Mouse (Mus musculus) forebrain, embryonic 16.5 days (tissue): ENCODE measurements around the gene Kbtbd2. TPM values are rescaled to one million over a fixed set of nuclear protein-coding genes. Genes with fewer than 3 reads are reported as not detected.

Experiments
- ATAC-seq: fragments of 200-750 bp; cut with Nextera tagmentation; 2 replicates; pipeline ENCODE4 v1.8.0; 2017; ENCODE audit warnings: mild to moderate bottlenecking, moderate library complexity
- H3K27ac ChIP-seq: fragments of 300-500 bp; sonication (generic); 2 replicates; pipeline ENCODE4 v1.5.1; 2014; ENCODE audit warnings: low read length, control low read depth
- H3K27me3 ChIP-seq: fragments of 300-500 bp; sonication (generic); replicated peaks from 2 replicates; pipeline ENCODE4 v1.6.1; 2014; ENCODE audit warnings: low read length; ENCODE audit not compliant: control insufficient read depth, insufficient read depth
- H3K36me3 ChIP-seq: fragments of 300-500 bp; sonication (generic); 2 replicates; pipeline ENCODE4 v1.6.1; 2014; ENCODE audit not compliant: control insufficient read depth, insufficient read depth
- H3K4me1 ChIP-seq: fragments of 300-500 bp; sonication (generic); replicated peaks from 2 replicates; pipeline ENCODE4 v1.6.1; 2014; ENCODE audit warnings: low read length; ENCODE audit not compliant: control insufficient read depth, insufficient read depth
- H3K4me2 ChIP-seq: fragments of 300-500 bp; sonication (generic); 2 replicates; pipeline ENCODE4 v1.6.1; 2014; ENCODE audit warnings: mild to moderate bottlenecking, low read length, control low read depth
- H3K4me3 ChIP-seq: fragments of 300-500 bp; sonication (generic); replicated peaks from 2 replicates; pipeline ENCODE4 v1.5.1; 2014; ENCODE audit warnings: mild to moderate bottlenecking, low read length, control low read depth
- H3K9ac ChIP-seq: fragments of 300-500 bp; sonication (generic); replicated peaks from 2 replicates; pipeline ENCODE4 v1.6.1; 2014; ENCODE audit warnings: low read depth, low read length, control low read depth
- H3K9me3 ChIP-seq: fragments of 300-500 bp; sonication (generic); 2 replicates; pipeline ENCODE4 v1.6.1; 2016; ENCODE audit warnings: low read length; ENCODE audit not compliant: control insufficient read depth
- WGBS: fragments of 180-500 bp; shearing (Covaris S2); extraction: QIAGEN DNeasy Blood & Tissue Kit; methylation state at CpG from one replicate; pipeline ENCODE4 v1.1.7; 2014; 5-methylcytosine and 5-hydroxymethylcytosine counted together
- polyA plus RNA-seq: library from polyadenylated mRNA; unstranded; fragments of >200 nt; fragmentation: Nextera tagmentation; extraction: Ambion mirVana; gene quantifications from 2 replicates; pipeline ENCODE4 v1.2.1, GENCODE M21; 2015

Gene Kbtbd2
- polyA plus RNA-seq, 1 experiment from 2014 or later: 36.5 TPM

- Histone ChIP-seq H3K36me3 (no peaks in the 10 kb centered on the region), H3K27me3 (no peaks in the 10 kb centered on the region), H3K9me3 (no peaks in the 10 kb centered on the region), H3K27ac (peak overlapping the region; percentile 99), H3K4me2 (peak overlapping the region; percentile 94), H3K9ac (peak overlapping the region; percentile 93), H3K4me1 (peaks cover 26% of the 10 kb centered on the region), H3K4me3 (peak overlapping the region; percentile 57)
- ATAC-seq: peak; percentile 7
- under 1% methylated on average over 16 of the region's 16 CpGs for WGBS
These were observed 908 bp downstream of the Kbtbd2 start for GRCm38 (mm10) chr6:56796668-56797141.

GRCm38 (mm10) chr6:56796232-56796631, 1.4 kb downstream of the Kbtbd2 start:
- 4% methylated on average over 8 of the region's 8 CpGs for WGBS
- Histone ChIP-seq H3K9me3 (no peaks in the 10 kb centered on the region), H3K9ac (peak overlapping the region; percentile 93), H3K4me1 (peaks cover 26% of the 10 kb centered on the region), H3K27me3 (no peaks in the 10 kb centered on the region), H3K4me2 (peak overlapping the region; percentile 94), H3K4me3 (peak overlapping the region; percentile 57), H3K27ac (no peak overlapping the region; the same call in 1 of the 2 replicates), H3K36me3 (no peaks in the 10 kb centered on the region)
- no peak for ATAC-seq

- Histone ChIP-seq H3K27me3 (no peaks in the 10 kb centered on the region), H3K27ac (no peak overlapping the region), H3K4me3 (no peak overlapping the region), H3K4me2 (peak overlapping the region; percentile 94), H3K4me1 (peaks cover 26% of the 10 kb centered on the region), H3K36me3 (no peaks in the 10 kb centered on the region), H3K9ac (no peak overlapping the region), H3K9me3 (no peaks in the 10 kb centered on the region)
- ATAC-seq: no peak
- WGBS: 83% methylated on average over 5 of the region's 5 CpGs
These were observed 2.8 kb downstream of the Kbtbd2 start for GRCm38 (mm10) chr6:56794834-56795233.

- Histone ChIP-seq H3K4me1 (peaks cover 8% of the 10 kb centered on the region; the same call in 1 of the 2 replicates), H3K9me3 (no peaks in the 10 kb centered on the region), H3K4me2 (no peak overlapping the region), H3K9ac (no peak overlapping the region), H3K27me3 (no peaks in the 10 kb centered on the region), H3K27ac (no peak overlapping the region), H3K36me3 (peaks cover 5% of the 10 kb centered on the region), H3K4me3 (no peak overlapping the region)
- no peak for ATAC-seq
- 91% methylated on average over 3 of the region's 3 CpGs for WGBS
These were observed 8.3 kb downstream of the Kbtbd2 start for GRCm38 (mm10) chr6:56789336-56789735.

- H3K4me2 ChIP-seq: no peak overlapping the region
- no peaks in the 10 kb centered on the region for H3K27me3 ChIP-seq
- H3K27ac ChIP-seq: no peak overlapping the region
- WGBS: 96% methylated on average over 2 of the region's 2 CpGs
- no peaks in the 10 kb centered on the region; the same call in 1 of the 2 replicates for H3K4me1 ChIP-seq
- no peak overlapping the region for H3K9ac ChIP-seq
- ATAC-seq: no peak
- H3K36me3 ChIP-seq: peaks cover 5% of the 10 kb centered on the region
- H3K4me3 ChIP-seq: no peak overlapping the region
- H3K9me3 ChIP-seq: no peaks in the 10 kb centered on the region
These were observed 9.9 kb downstream of the Kbtbd2 start for GRCm38 (mm10) chr6:56787668-56788067.

- Histone ChIP-seq H3K4me3 (no peak overlapping the region), H3K27ac (no peak overlapping the region), H3K9me3 (no peaks in the 10 kb centered on the region), H3K27me3 (no peaks in the 10 kb centered on the region), H3K4me1 (no peaks in the 10 kb centered on the region; the same call in 1 of the 2 replicates), H3K36me3 (peaks cover 5% of the 10 kb centered on the region), H3K9ac (no peak overlapping the region), H3K4me2 (no peak overlapping the region)
- ATAC-seq: no peak
- 87% methylated on average over 5 of the region's 5 CpGs for WGBS
These were observed 12.5 kb downstream of the Kbtbd2 start for GRCm38 (mm10) chr6:56785068-56785467.

GRCm38 (mm10) chr6:56783561-56784272, 13.9 kb downstream of the Kbtbd2 start:
- Histone ChIP-seq H3K9ac (no peak overlapping the region), H3K9me3 (no peaks in the 10 kb centered on the region), H3K4me1 (no peaks in the 10 kb centered on the region; the same call in 1 of the 2 replicates), H3K36me3 (peaks cover 16% of the 10 kb centered on the region), H3K4me3 (no peak overlapping the region), H3K27ac (no peak overlapping the region), H3K4me2 (no peak overlapping the region), H3K27me3 (no peaks in the 10 kb centered on the region)
- WGBS: 84% methylated on average over 4 of the region's 4 CpGs
- no peak for ATAC-seq

GRCm38 (mm10) chr6:56779636-56780035, 18.0 kb downstream of the Kbtbd2 start:
- Histone ChIP-seq H3K27ac (no peak overlapping the region), H3K9me3 (no peaks in the 10 kb centered on the region), H3K4me1 (no peaks in the 10 kb centered on the region), H3K27me3 (no peaks in the 10 kb centered on the region), H3K36me3 (peaks cover 15% of the 10 kb centered on the region), H3K9ac (no peak overlapping the region), H3K4me2 (no peak overlapping the region), H3K4me3 (no peak overlapping the region)
- no peak for ATAC-seq
- WGBS: 95% methylated on average over 5 of the region's 5 CpGs

- WGBS: 54% methylated on average over 3 of the region's 3 CpGs
- Histone ChIP-seq H3K9ac (no peak overlapping the region), H3K4me2 (no peak overlapping the region), H3K9me3 (0 out of 2 replicates have a peak, but pooled peaks cover 3% of the 10 kb centered on the region), H3K4me1 (no peaks in the 10 kb centered on the region), H3K27ac (no peak overlapping the region), H3K4me3 (no peak overlapping the region), H3K27me3 (no peaks in the 10 kb centered on the region), H3K36me3 (peaks cover 19% of the 10 kb centered on the region)
- ATAC-seq: no peak
These were observed 21.8 kb downstream of the Kbtbd2 start for GRCm38 (mm10) chr6:56775816-56776215.
